Comparison of ENCODE assay signal across 9 mouse cellular contexts in genomic region chr1:86032273-86032987, GRCm38 (mm10). TPM values are rescaled to one million over a fixed set of nuclear protein-coding genes. Genes with fewer than 3 reads are reported as not detected.
DNase-seq lines count a peak whose midpoint lies in the region; ATAC-seq lines count a peak whose summit lies in the region.
"Had no signal": no experiment of that assay in that cellular context is flagged by ENCODE, and none has a peak within 500 bp of the region (broad histone marks: within the 10 kb centered on the region; RNA-seq: fewer than 3 reads in every experiment).

No protein-coding gene starts in this region.

- no peak overlapping the region for H3K4me2 ChIP-seq in embryonic facial prominence, embryonic 14.5 days (ENCODE audit: low read depth, low read length)
- H3K4me2 ChIP-seq in forebrain, embryonic 12.5 days = no peak overlapping the region

- H3K36me3 ChIP-seq in embryonic facial prominence, embryonic 14.5 days (ENCODE audit: control insufficient read depth, insufficient read depth, low read length) = no peaks in the 10 kb centered on the region
- no peaks in the 10 kb centered on the region for H3K36me3 ChIP-seq in embryonic facial prominence, embryonic 10.5 days (replicated peaks)
- H3K36me3 ChIP-seq in forebrain, embryonic 12.5 days (replicated peaks) = no peaks in the 10 kb centered on the region

- no peaks in the 10 kb centered on the region for H3K9me3 ChIP-seq in embryonic facial prominence, embryonic 14.5 days (ENCODE audit: control insufficient read depth, low read length)
- H3K9me3 ChIP-seq in embryonic facial prominence, embryonic 10.5 days = no peaks in the 10 kb centered on the region
- H3K9me3 ChIP-seq in forebrain, embryonic 12.5 days = no peaks in the 10 kb centered on the region

- no peaks in the 10 kb centered on the region for H3K27me3 ChIP-seq in embryonic facial prominence, embryonic 14.5 days (replicated peaks; ENCODE audit: control insufficient read depth, insufficient read depth, low read length)
- H3K27me3 ChIP-seq in embryonic facial prominence, embryonic 10.5 days (replicated peaks; ENCODE audit: low read depth, poor library complexity, severe bottlenecking) = peaks cover 10% of the 10 kb centered on the region
- H3K27me3 ChIP-seq in forebrain, embryonic 12.5 days = no peaks in the 10 kb centered on the region

- peak; percentile 44; the same call in 1 of the 2 replicates for ATAC-seq in embryonic facial prominence, embryonic 14.5 days (ENCODE audit: low read depth)
- ATAC-seq in forebrain, embryonic 12.5 days (ENCODE audit: low FRiP score) = no peak

- DNase-seq in embryonic facial prominence, embryonic 14.5 days (ENCODE audit: low spot score) = peak; percentile 34
- DNase-seq in embryonic facial prominence, embryonic 10.5 days (ENCODE audit: low spot score) = no peak
- DNase-seq in layer of hippocampus, postnatal 36 days = peak; percentile 71
- peak; percentile 66 to 70 for DNase-seq in right cerebral cortex, adult 2 months (ENCODE audit: low spot score in 2 of 2)
- DNase-seq in kidney, postnatal 25 days = no peak
- no peak for DNase-seq in adrenal gland, adult 8-10 months
- DNase-seq in kidney, adult 18-20 months = no peak

- no peaks in the 10 kb centered on the region for H3K4me1 ChIP-seq in embryonic facial prominence, embryonic 14.5 days (ENCODE audit: control insufficient read depth, insufficient read depth, low read length)
- H3K4me1 ChIP-seq in embryonic facial prominence, embryonic 10.5 days = peaks cover 6% of the 10 kb centered on the region
- peaks cover 12% of the 10 kb centered on the region for H3K4me1 ChIP-seq in forebrain, embryonic 12.5 days

- H3K27ac ChIP-seq in embryonic facial prominence, embryonic 14.5 days (replicated peaks; ENCODE audit: low read depth, low read length) = no peak overlapping the region
- no peak overlapping the region for H3K27ac ChIP-seq in embryonic facial prominence, embryonic 10.5 days (replicated peaks)
- H3K27ac ChIP-seq in forebrain, embryonic 12.5 days = peak overlapping the region; percentile 42; the same call in 1 of the 2 replicates

- no peak overlapping the region for H3K4me3 ChIP-seq in embryonic facial prominence, embryonic 14.5 days (ENCODE audit: low read depth, low read length)
- H3K4me3 ChIP-seq in embryonic facial prominence, embryonic 10.5 days = no peak overlapping the region
- no peak overlapping the region for H3K4me3 ChIP-seq in forebrain, embryonic 12.5 days (replicated peaks)

- H3K9ac ChIP-seq in embryonic facial prominence, embryonic 14.5 days (ENCODE audit: low read depth, low read length) = no peak overlapping the region
- no peak overlapping the region for H3K9ac ChIP-seq in forebrain, embryonic 12.5 days

- WGBS in embryonic facial prominence, embryonic 14.5 days = 17% methylated on average over 11 of the region's 11 CpGs
- WGBS in embryonic facial prominence, embryonic 10.5 days = 13% methylated on average over 11 of the region's 11 CpGs
- 11% methylated on average over 11 of the region's 11 CpGs for whole genome bisulfite sequencing in forebrain, embryonic 12.5 days

RNA-seq across cellular contexts. Expression of gene 2810459M11Rik, which starts 13.2 kb away (rescaled TPM):
- polyA plus RNA-seq in embryonic facial prominence, embryonic 14.5 days (2014; fragmentation: Nextera tagmentation; extraction: Ambion mirVana) = 0.68 and 1.4 TPM in 2 replicates
- 0.21 and 0.33 TPM in 2 replicates for polyA plus RNA-seq in embryonic facial prominence, embryonic 10.5 days (2016; fragmentation: Nextera tagmentation; extraction: Ambion mirVana)
- polyA plus RNA-seq in forebrain, embryonic 12.5 days (2016; fragmentation: Nextera tagmentation; extraction: Ambion mirVana) = 0.43 and 0.73 TPM in 2 replicates
- 10 to 100 TPM; 11.4 TPM for total RNA-seq in layer of hippocampus, postnatal 36 days (2021)
- total RNA-seq in adrenal gland, adult 8-10 months (2022) = 1 to 10 TPM in 1 of 4 experiments, under 1 TPM in 3; 0.18 to 1.0 (median 0.29) TPM

RNA-seq across cellular contexts. Expression of gene Spata3, which starts 15.8 kb away (rescaled TPM):
- not detected in 2 replicates for polyA plus RNA-seq in embryonic facial prominence, embryonic 14.5 days (2014; fragmentation: Nextera tagmentation; extraction: Ambion mirVana)
- polyA plus RNA-seq in embryonic facial prominence, embryonic 10.5 days (2016; fragmentation: Nextera tagmentation; extraction: Ambion mirVana) = not detected in 2 replicates
- not detected in 2 replicates for polyA plus RNA-seq in forebrain, embryonic 12.5 days (2016; fragmentation: Nextera tagmentation; extraction: Ambion mirVana)
- total RNA-seq in layer of hippocampus, postnatal 36 days (2021) = 1 to 10 TPM in 1 of 2 experiments, under 1 TPM in 1; 0.35 to 1.3 TPM
- total RNA-seq in adrenal gland, adult 8-10 months (2022) = not detected
- polyA plus RNA-seq: embryonic facial prominence, embryonic 11.5 days had no signal

RNA-seq across cellular contexts. Expression of gene Psmd1, which starts 31.8 kb away (rescaled TPM):
- 159 and 174 TPM in 2 replicates for polyA plus RNA-seq in embryonic facial prominence, embryonic 14.5 days (2014; fragmentation: Nextera tagmentation; extraction: Ambion mirVana)
- 228 and 231 TPM in 2 replicates for polyA plus RNA-seq in embryonic facial prominence, embryonic 10.5 days (2016; fragmentation: Nextera tagmentation; extraction: Ambion mirVana)
- 202 and 214 TPM in 2 replicates for polyA plus RNA-seq in forebrain, embryonic 12.5 days (2016; fragmentation: Nextera tagmentation; extraction: Ambion mirVana)
- 100 to 1,000 TPM; 104 to 108 TPM for total RNA-seq in layer of hippocampus, postnatal 36 days (2021)
- 100 to 1,000 TPM; 114 to 128 (median 117) TPM for total RNA-seq in adrenal gland, adult 8-10 months (2022)

Comparison
In these comparisons a context has a peak if more than half of its experiments do, and no peak if none do; other contexts are left out.
1. DNase-seq: peak in embryonic facial prominence, embryonic 14.5 days (single experiment), layer of hippocampus, postnatal 36 days (2 of 2) and right cerebral cortex, adult 2 months (2 of 2); none in embryonic facial prominence, embryonic 10.5 days (single experiment), kidney, postnatal 25 days (0 of 2), adrenal gland, adult 8-10 months (single experiment) and kidney, adult 18-20 months (single experiment).